Mouse (Mus musculus) kidney, embryonic 15.5 days (tissue): ENCODE measurements around the gene Myo16. TPM values are rescaled to one million over a fixed set of nuclear protein-coding genes. Genes with fewer than 3 reads are reported as not detected.

Experiments
- ATAC-seq: fragments of 200-750 bp; cut with Nextera tagmentation; replicated peaks from 2 replicates; pipeline ENCODE4 v1.8.0; 2017; ENCODE audit warnings: moderate TSS enrichment; ENCODE audit not compliant: low FRiP score
- H3K27ac ChIP-seq: fragments of 300-500 bp; sonication (generic); 2 replicates; pipeline ENCODE4 v1.5.1; 2015; ENCODE audit warnings: mild to moderate bottlenecking, inconsistent platforms
- H3K27me3 ChIP-seq: fragments of 300-500 bp; sonication (generic); 2 replicates; pipeline ENCODE4 v1.6.1; 2015; ENCODE audit warnings: inconsistent platforms
- H3K36me3 ChIP-seq: fragments of 300-500 bp; sonication (generic); 2 replicates; pipeline ENCODE4 v1.6.1; 2015; ENCODE audit warnings: inconsistent platforms
- H3K4me1 ChIP-seq: fragments of 300-500 bp; sonication (generic); 2 replicates; pipeline ENCODE4 v1.6.1; 2015; ENCODE audit warnings: inconsistent platforms
- H3K4me2 ChIP-seq: fragments of 300-500 bp; sonication (generic); 2 replicates; pipeline ENCODE4 v1.6.1; 2015; ENCODE audit warnings: moderate library complexity, mild to moderate bottlenecking, inconsistent platforms
- H3K4me3 ChIP-seq: fragments of 300-500 bp; sonication (generic); replicated peaks from 2 replicates; pipeline ENCODE4 v1.5.1; 2015; ENCODE audit warnings: mild to moderate bottlenecking, inconsistent platforms
- H3K9ac ChIP-seq: fragments of 300-500 bp; sonication (generic); 2 replicates; pipeline ENCODE4 v1.6.1; 2015; ENCODE audit warnings: mild to moderate bottlenecking, inconsistent platforms
- H3K9me3 ChIP-seq: fragments of 300-500 bp; sonication (generic); replicated peaks from 2 replicates; pipeline ENCODE4 v1.6.1; 2016; ENCODE audit warnings: inconsistent platforms
- WGBS: fragments of 180-500 bp; shearing (Covaris S2); methylation state at CpG from one replicate; pipeline ENCODE4 v1.1.7; 2015; ENCODE audit warnings: mixed read lengths; 5-methylcytosine and 5-hydroxymethylcytosine counted together
- polyA plus RNA-seq: library from polyadenylated mRNA; unstranded; fragments of >200 nt; fragmentation: Nextera tagmentation; extraction: Ambion mirVana; gene quantifications from 2 replicates; pipeline ENCODE4 v1.2.1, GENCODE M21; 2015

Myo16 gene
- polyA plus RNA-seq, 1 experiment from 2014 or later, result 0.34 TPM

DNA sequence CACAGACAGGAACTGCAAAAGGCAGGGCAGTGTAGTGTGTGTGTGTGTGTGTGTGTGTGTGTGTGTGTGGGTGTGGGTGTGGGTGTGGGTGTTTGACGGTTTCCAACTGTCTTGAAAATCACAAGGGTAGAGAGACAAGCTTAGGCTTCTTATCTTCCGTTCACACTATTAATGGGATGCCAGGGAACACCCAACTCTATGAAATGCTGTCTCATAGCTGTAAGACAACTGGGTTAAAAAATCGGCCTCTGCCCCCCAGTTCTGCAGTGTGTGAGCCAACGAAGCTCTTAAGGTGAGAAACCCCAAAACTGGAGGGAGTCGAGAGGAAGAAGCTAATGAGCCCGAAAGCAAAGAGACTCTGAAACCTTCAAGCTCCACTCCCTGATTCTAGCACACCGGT is 487.1 kb downstream of the Myo16 start:
- H3K4me2 ChIP-seq, result no peak overlapping the region
- H3K4me3 ChIP-seq, result no peak overlapping the region
- H3K9ac ChIP-seq, result no peak overlapping the region
- H3K36me3 ChIP-seq, result no peaks in the 10 kb centered on the region
- no peaks in the 10 kb centered on the region for H3K9me3 ChIP-seq
- peaks cover 4% of the 10 kb centered on the region; the same call in 1 of the 2 replicates for H3K4me1 ChIP-seq
- ATAC-seq, result no peak
- WGBS, result 64% methylated on average over 7 of the region's 7 CpGs
- H3K27me3 ChIP-seq, result 0 out of 2 replicates have a peak, but pooled peaks cover 3% of the 10 kb centered on the region
- no peak overlapping the region for H3K27ac ChIP-seq

DNA sequence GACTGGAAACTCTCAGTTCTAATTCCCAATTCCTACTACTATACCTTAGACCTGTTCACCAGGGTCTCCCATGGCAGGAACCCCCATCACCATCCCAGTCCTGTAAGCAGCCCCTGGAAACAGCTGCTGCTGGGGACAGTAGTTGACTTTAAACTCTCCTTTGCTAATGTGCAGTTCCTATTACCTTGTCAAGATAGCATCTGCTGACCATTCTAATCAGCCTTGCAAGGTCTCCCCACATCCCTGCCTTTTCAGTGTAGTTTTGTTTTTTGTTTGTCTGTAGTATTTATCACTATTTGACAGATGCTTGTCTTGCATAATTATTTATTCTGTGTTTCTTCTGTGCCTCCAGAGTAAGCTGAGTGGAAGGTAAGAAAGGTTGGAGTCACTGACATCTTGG is 487.6 kb downstream of the Myo16 start:
- ATAC-seq, result no peak
- H3K27me3 ChIP-seq, result 0 out of 2 replicates have a peak, but pooled peaks cover 3% of the 10 kb centered on the region
- H3K4me3 ChIP-seq, result no peak overlapping the region

DNA sequence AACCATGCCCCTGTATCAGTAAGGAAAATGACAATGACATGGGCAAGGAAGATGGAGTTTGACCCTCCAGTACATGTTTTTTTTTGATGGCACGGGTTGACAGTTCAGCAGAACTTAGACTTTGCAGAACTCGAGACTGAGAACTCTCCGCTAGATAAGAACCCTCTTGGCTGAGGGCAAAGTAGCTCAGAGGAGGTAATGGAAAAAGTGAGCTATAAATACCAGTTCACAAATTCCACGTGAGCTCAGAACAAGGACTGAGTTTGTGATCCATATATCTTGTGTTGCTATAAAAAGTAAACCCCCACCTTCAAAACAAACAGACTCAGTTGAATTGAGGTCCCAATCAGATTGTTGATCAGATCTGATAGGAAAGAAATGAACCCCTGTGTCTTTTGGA is 489.5 kb downstream of the Myo16 start:
- Histone ChIP-seq H3K27ac (no peak overlapping the region), H3K4me1 (peaks cover 4% of the 10 kb centered on the region; the same call in 1 of the 2 replicates), H3K27me3 (0 out of 2 replicates have a peak, but pooled peaks cover 3% of the 10 kb centered on the region), H3K4me2 (no peak overlapping the region), H3K9me3 (no peaks in the 10 kb centered on the region), H3K9ac (no peak overlapping the region), H3K36me3 (no peaks in the 10 kb centered on the region), H3K4me3 (no peak overlapping the region)
- no peak for ATAC-seq
- WGBS, result 78% methylated on average over 4 of the region's 4 CpGs

More for the DNA sequence above, 487.6 kb downstream of the Myo16 start:
- H3K27ac ChIP-seq, result no peak overlapping the region
- no peak overlapping the region for H3K9ac ChIP-seq
- no peaks in the 10 kb centered on the region for H3K9me3 ChIP-seq
- H3K4me1 ChIP-seq, result peaks cover 4% of the 10 kb centered on the region; the same call in 1 of the 2 replicates
- H3K4me2 ChIP-seq, result no peak overlapping the region
- H3K36me3 ChIP-seq, result no peaks in the 10 kb centered on the region

- H3K4me3 ChIP-seq, result no peak overlapping the region
- H3K9me3 ChIP-seq, result no peaks in the 10 kb centered on the region
- no peak overlapping the region for H3K9ac ChIP-seq
- 67% methylated on average over 3 of the region's 3 CpGs for WGBS
- no peak overlapping the region for H3K4me2 ChIP-seq
- H3K27me3 ChIP-seq, result 0 out of 2 replicates have a peak, but pooled peaks cover 3% of the 10 kb centered on the region
- no peak overlapping the region for H3K27ac ChIP-seq
- no peaks in the 10 kb centered on the region for H3K36me3 ChIP-seq
- no peak for ATAC-seq
- peaks cover 4% of the 10 kb centered on the region; the same call in 1 of the 2 replicates for H3K4me1 ChIP-seq
Measured at GRCm38 (mm10) chr8:10644481-10644880, 490.8 kb downstream of the Myo16 start.

DNA sequence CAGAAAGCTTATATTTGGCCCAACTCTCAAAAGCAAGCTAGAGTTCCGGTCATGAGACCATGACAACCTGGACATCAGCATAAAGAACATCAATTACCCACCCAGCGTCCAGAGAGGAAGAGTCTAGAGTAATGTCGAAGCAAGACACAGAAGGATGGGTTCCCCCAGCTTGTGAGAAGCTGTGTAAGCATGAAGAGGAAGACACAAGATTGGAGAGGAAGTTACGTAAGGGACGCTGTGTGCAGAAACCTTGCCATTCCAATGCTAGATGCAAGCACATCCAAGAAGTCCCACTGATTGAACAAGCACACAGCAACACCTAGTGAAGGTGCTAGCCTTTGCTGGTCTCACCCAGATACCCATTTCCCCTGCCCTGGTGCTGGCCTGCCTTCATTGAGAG is 492.0 kb downstream of the Myo16 start:
- WGBS, result 90% methylated on average over 5 of the region's 5 CpGs

DNA sequence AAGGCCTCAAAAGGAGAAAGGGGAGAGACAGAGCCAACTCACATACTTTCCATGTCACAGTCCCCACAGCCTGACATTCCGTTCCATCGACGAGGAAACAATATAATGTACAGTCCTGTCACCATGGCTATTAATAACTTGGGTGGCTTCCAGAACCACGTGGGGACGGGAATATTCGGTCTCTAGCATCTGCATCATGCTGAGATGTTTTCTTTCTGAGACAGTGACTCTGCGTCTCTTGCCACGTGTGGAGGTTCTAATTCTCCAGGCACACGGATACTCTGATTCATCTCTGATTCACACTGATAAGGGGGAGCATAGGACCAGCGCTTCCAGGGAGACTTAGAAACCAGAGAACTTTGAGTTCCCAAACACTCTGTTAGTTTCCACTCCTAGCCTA is 492.8 kb downstream of the Myo16 start:
- WGBS, result 62% methylated on average over 10 of the region's 10 CpGs
- Histone ChIP-seq H3K4me3 (no peak overlapping the region), H3K27ac (no peak overlapping the region), H3K4me2 (no peak overlapping the region), H3K9me3 (no peaks in the 10 kb centered on the region), H3K9ac (no peak overlapping the region), H3K4me1 (peaks cover 4% of the 10 kb centered on the region; the same call in 1 of the 2 replicates), H3K36me3 (no peaks in the 10 kb centered on the region), H3K27me3 (no peaks in the 10 kb centered on the region)
- no peak for ATAC-seq

More for the DNA sequence above, 492.0 kb downstream of the Myo16 start:
- no peaks in the 10 kb centered on the region for H3K27me3 ChIP-seq
- peaks cover 4% of the 10 kb centered on the region; the same call in 1 of the 2 replicates for H3K4me1 ChIP-seq
- ATAC-seq, result no peak
- no peaks in the 10 kb centered on the region for H3K36me3 ChIP-seq
- H3K4me3 ChIP-seq, result no peak overlapping the region
- H3K9me3 ChIP-seq, result no peaks in the 10 kb centered on the region
- no peak overlapping the region for H3K9ac ChIP-seq
- no peak overlapping the region for H3K4me2 ChIP-seq
- no peak overlapping the region for H3K27ac ChIP-seq

DNA sequence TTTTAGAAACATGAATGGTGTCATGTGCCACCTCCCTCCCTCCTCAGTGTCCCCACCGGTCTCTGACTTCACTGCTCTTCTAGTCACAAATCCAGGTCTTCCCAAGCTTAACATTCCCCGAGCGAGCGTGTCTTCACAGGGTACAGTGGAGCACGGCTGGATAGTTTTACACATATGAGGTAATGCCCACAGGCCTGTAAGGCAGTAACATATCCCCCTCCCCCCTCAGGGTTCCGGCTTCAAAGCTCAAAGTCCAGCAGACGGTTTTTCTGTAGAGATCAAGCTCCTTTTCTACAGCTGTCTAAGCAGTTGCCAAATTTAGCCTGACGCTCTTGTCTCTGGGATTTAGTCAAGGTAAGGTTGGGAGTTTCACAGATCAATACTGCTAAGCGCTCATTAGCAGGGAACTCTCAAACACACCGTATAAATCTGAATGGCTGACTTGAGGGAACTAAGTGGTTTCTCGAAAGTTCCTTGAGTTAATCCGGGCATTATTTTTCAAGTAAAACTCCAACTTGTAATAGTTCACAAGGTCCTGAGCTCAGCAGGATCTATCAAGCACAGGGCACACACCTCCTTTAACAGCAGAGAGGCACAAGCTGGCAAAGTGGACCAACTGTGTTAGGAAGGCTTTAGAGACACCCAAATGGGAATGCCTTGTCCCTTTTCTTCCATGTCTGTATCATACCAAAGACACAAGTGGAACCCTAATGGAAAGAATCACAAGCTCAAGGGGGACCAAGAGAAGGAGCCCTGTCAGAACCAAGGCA is 498.0 kb downstream of the Myo16 start:
- H3K4me3 ChIP-seq, result no peak overlapping the region
- ATAC-seq, result no peak
- H3K9me3 ChIP-seq, result no peaks in the 10 kb centered on the region
- H3K36me3 ChIP-seq, result no peaks in the 10 kb centered on the region
- no peak overlapping the region for H3K27ac ChIP-seq
- whole genome bisulfite sequencing, result 80% methylated on average over 12 of the region's 12 CpGs
- 0 out of 2 replicates have a peak, but pooled peaks cover 3% of the 10 kb centered on the region for H3K27me3 ChIP-seq
- H3K9ac ChIP-seq, result no peak overlapping the region
- H3K4me1 ChIP-seq, result 0 out of 2 replicates have a peak, but pooled peaks cover 3% of the 10 kb centered on the region
- H3K4me2 ChIP-seq, result no peak overlapping the region

DNA sequence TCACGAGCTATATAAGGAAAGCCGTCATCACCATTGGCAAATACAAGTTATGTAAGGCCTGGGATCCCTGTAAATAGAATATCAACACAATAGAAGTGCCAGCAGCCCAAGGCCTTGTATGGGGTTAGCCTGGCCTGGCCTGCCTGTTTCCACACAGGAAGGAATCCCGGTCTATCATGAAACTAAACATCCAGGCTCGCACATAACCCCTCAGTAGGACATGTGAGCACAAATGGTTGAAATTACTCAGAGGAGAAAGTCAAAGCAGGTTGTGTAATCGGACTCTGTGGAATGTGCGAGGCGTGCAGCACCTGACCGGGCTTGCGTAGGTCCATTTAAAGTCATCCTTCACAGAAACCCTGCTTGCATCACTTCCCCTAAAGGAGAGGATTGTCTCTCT is 499.6 kb downstream of the Myo16 start:
- H3K4me3 ChIP-seq, result no peak overlapping the region
- H3K9me3 ChIP-seq, result no peaks in the 10 kb centered on the region
- H3K36me3 ChIP-seq, result no peaks in the 10 kb centered on the region
- no peak overlapping the region for H3K27ac ChIP-seq
- H3K27me3 ChIP-seq, result 0 out of 2 replicates have a peak, but pooled peaks cover 3% of the 10 kb centered on the region
- no peak overlapping the region for H3K9ac ChIP-seq
- no peak overlapping the region for H3K4me2 ChIP-seq
- no peak for ATAC-seq
- WGBS, result 75% methylated on average over 9 of the region's 9 CpGs
- 0 out of 2 replicates have a peak, but pooled peaks cover 3% of the 10 kb centered on the region for H3K4me1 ChIP-seq

DNA sequence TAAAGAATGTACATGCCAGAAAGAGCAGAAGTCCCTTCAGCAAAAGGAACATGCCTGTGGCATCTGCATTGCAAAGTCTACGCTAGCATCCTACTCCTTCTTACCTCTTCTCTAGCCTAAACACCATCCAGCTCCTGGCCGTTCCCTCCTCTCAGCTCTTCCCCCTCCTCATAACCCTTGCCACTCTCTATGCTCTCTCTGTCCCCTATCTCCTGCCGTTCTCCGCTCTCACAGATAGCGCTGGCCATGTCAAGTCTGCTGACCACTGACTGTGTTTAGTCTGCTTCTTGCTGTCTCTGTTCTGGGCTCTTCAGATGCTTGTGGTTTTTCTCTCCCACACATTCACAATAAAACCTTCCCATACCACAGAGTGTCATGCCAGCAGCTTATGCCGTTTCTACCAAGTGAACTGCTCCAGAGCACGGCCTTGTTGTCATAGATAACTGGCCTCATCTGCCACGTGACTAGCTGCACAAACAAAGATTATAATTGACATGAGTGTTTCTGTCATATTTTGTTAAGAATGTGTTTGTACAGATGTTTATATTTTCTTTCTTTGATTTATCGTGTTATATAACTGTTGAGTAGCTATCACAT is 501.3 kb downstream of the Myo16 start:
- Histone ChIP-seq H3K4me2 (no peak overlapping the region), H3K9me3 (no peaks in the 10 kb centered on the region), H3K4me3 (no peak overlapping the region), H3K9ac (no peak overlapping the region), H3K4me1 (0 out of 2 replicates have a peak, but pooled peaks cover 3% of the 10 kb centered on the region), H3K27me3 (0 out of 2 replicates have a peak, but pooled peaks cover 3% of the 10 kb centered on the region), H3K27ac (no peak overlapping the region), H3K36me3 (no peaks in the 10 kb centered on the region)
- ATAC-seq, result no peak
- 74% methylated on average over 9 of the region's 9 CpGs for WGBS

- Histone ChIP-seq H3K27me3 (no peaks in the 10 kb centered on the region), H3K27ac (no peak overlapping the region), H3K4me3 (no peak overlapping the region), H3K9ac (no peak overlapping the region), H3K4me1 (peaks cover 17% of the 10 kb centered on the region), H3K4me2 (no peak overlapping the region), H3K36me3 (no peaks in the 10 kb centered on the region), H3K9me3 (no peaks in the 10 kb centered on the region)
- WGBS, result 25% methylated on average over 8 of the region's 8 CpGs
- ATAC-seq, result peak; percentile 68; the same call in 1 of the 2 replicates
Measured at GRCm38 (mm10) chr8:10663770-10664470, 510.2 kb downstream of the Myo16 start.

DNA sequence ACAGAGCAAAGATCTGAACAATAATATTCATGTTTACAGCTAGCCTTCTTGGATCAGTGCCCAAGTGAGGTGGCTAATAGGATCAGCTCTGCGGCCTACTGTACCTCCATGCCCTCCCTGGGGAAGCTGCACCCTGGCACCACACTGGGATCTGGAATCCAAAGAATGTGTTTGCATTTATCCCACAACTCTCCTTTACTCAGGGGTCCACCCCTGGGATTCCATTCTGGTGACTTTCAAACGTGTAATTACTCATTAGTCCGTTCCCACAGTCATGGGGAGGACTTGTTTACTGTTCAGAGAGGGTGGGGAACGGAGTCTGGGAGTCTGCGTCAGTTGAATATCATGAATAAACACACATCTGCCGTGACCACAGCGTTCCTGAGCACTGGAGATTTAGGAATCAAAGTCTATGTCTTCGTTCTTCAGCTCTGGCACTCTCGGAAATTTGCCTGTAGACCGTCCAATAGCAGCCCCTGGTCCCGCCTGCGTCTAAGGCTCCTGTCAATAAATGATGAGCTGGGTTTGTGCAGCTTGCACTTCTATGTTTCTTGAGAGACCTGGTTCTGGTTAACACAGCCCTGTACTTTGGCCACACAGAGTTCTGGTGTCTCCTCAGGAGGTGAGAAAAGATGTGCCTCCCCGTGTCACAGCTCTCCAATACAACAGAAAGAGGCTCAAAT is 511.3 kb downstream of the Myo16 start:
- 28% methylated on average over 13 of the region's 13 CpGs for WGBS
- Histone ChIP-seq H3K4me2 (peak overlapping the region; percentile 4; the same call in 1 of the 2 replicates), H3K36me3 (no peaks in the 10 kb centered on the region), H3K4me3 (no peak overlapping the region), H3K9ac (no peak overlapping the region), H3K27me3 (no peaks in the 10 kb centered on the region), H3K4me1 (peaks cover 17% of the 10 kb centered on the region), H3K9me3 (no peaks in the 10 kb centered on the region), H3K27ac (peak overlapping the region; percentile 2)
- peak; percentile 81 for ATAC-seq
